Mouse (Mus musculus) liver, embryonic 11.5 days (tissue): Measurements from ENCODE around the gene Fscn3. TPM values are rescaled to one million over a fixed set of nuclear protein-coding genes. Genes with fewer than 3 reads are reported as not detected.

Source experiments
- ATAC-seq: fragments of 200-750 bp; cut with Nextera tagmentation; replicated peaks from 2 replicates; pipeline ENCODE4 v1.8.0; 2017; ENCODE audit warnings: moderate number of reproducible peaks, mild to moderate bottlenecking, moderate TSS enrichment, moderate library complexity; ENCODE audit not compliant: low FRiP score
- DNase-seq: peaks from one replicate; pipeline ENCODE4 v3.0.0-alpha.2; 2017; ENCODE audit warnings: low spot score
- H3K27ac ChIP-seq: fragments of 300-500 bp; sonication (generic); 2 replicates; pipeline ENCODE4 v1.5.1; 2014; ENCODE audit warnings: mild to moderate bottlenecking, low read depth, low read length, control low read depth
- H3K27me3 ChIP-seq: fragments of 300-500 bp; sonication (generic); replicated peaks from 2 replicates; pipeline ENCODE4 v1.6.1; 2014; ENCODE audit warnings: low read length, mixed read lengths; ENCODE audit not compliant: control insufficient read depth, insufficient read depth
- H3K36me3 ChIP-seq: fragments of 300-500 bp; sonication (generic); 2 replicates; pipeline ENCODE4 v1.6.1; 2014; ENCODE audit warnings: mild to moderate bottlenecking, low read length, moderate library complexity, mixed read lengths; ENCODE audit not compliant: control insufficient read depth, insufficient read depth
- H3K4me1 ChIP-seq: fragments of 300-500 bp; sonication (generic); replicated peaks from 2 replicates; pipeline ENCODE4 v1.6.1; 2014; ENCODE audit warnings: low read length, mixed read lengths; ENCODE audit not compliant: control insufficient read depth, insufficient read depth
- H3K4me2 ChIP-seq: fragments of 300-500 bp; sonication (generic); 2 replicates; pipeline ENCODE4 v1.6.1; 2014; ENCODE audit warnings: mild to moderate bottlenecking, control low read depth, moderate library complexity
- H3K4me3 ChIP-seq: fragments of 300-500 bp; sonication (generic); 2 replicates; pipeline ENCODE4 v1.5.1; 2014; ENCODE audit warnings: low read depth, low read length, control low read depth
- H3K9ac ChIP-seq: fragments of 300-500 bp; sonication (generic); 2 replicates; pipeline ENCODE4 v1.6.1; 2014; ENCODE audit warnings: low read depth, low read length, control low read depth
- H3K9me3 ChIP-seq: fragments of 300-500 bp; sonication (generic); 2 replicates; pipeline ENCODE4 v1.6.1; 2016; ENCODE audit warnings: low read length, inconsistent platforms, mixed read lengths; ENCODE audit not compliant: control insufficient read depth
- WGBS: fragments of 180-500 bp; shearing (Covaris S2); extraction: QIAGEN DNeasy Blood & Tissue Kit; methylation state at CpG from one replicate; pipeline ENCODE4 v1.1.7; 2014; 5-methylcytosine and 5-hydroxymethylcytosine counted together
- polyA plus RNA-seq: library from polyadenylated mRNA; unstranded; fragments of >200 nt; fragmentation: Nextera tagmentation; extraction: Ambion mirVana; gene quantifications from 2 replicates; pipeline ENCODE4 v1.2.1, GENCODE M21; 2014

The Fscn3 gene
- polyA plus RNA-seq, 1 experiment from 2014 or later, result 0.33 TPM

- 80% methylated on average over 9 of the region's 9 CpGs for WGBS
- no peak overlapping the region for H3K9ac ChIP-seq
- no peak overlapping the region for H3K4me2 ChIP-seq
- ATAC-seq, result no peak
- no peaks in the 10 kb centered on the region for H3K4me1 ChIP-seq
- no peaks in the 10 kb centered on the region for H3K27me3 ChIP-seq
- no peak overlapping the region for H3K27ac ChIP-seq
- no peaks in the 10 kb centered on the region for H3K36me3 ChIP-seq
- no peak for DNase-seq
- no peaks in the 10 kb centered on the region for H3K9me3 ChIP-seq
- H3K4me3 ChIP-seq, result no peak overlapping the region
Measured at GRCm38 (mm10) chr6:28471284-28472035, 43.9 kb downstream of the Fscn3 start.

GRCm38 (mm10) chr6:28474211-28474610 lies 46.6 kb downstream of the Fscn3 start:
- no peaks in the 10 kb centered on the region for H3K27me3 ChIP-seq
- DNase-seq (no peak), ATAC-seq (no peak)
- no peak overlapping the region for H3K27ac ChIP-seq
- WGBS, result 86% methylated on average over 4 of the region's 4 CpGs
- no peak overlapping the region for H3K9ac ChIP-seq
- H3K4me1 ChIP-seq, result no peaks in the 10 kb centered on the region; the same call in 1 of the 2 replicates
- no peaks in the 10 kb centered on the region for H3K9me3 ChIP-seq
- no peak overlapping the region for H3K4me3 ChIP-seq
- no peaks in the 10 kb centered on the region for H3K36me3 ChIP-seq
- no peak overlapping the region for H3K4me2 ChIP-seq

GRCm38 (mm10) chr6:28474839-28475238 lies 47.2 kb downstream of the Fscn3 start, which contains the start of gene Snd1:
Gene Snd1, plus strand, starts transcription at chr6:28475139.
- Histone ChIP-seq H3K4me1 (no peaks in the 10 kb centered on the region; the same call in 1 of the 2 replicates), H3K9ac (no peak within 1 kb of the TSS), H3K4me3 (no peak within 1 kb of the TSS), H3K36me3 (no peaks in the 10 kb centered on the region), H3K4me2 (no peak within 1 kb of the TSS), H3K27ac (no peak within 1 kb of the TSS), H3K9me3 (no peaks in the 10 kb centered on the region), H3K27me3 (no peaks in the 10 kb centered on the region)
- ATAC-seq (no peak), DNase-seq (no peak)
- WGBS, result 85% methylated on average over 5 of the region's 5 CpGs

GRCm38 (mm10) chr6:28479865-28480751 lies 52.5 kb downstream of the Fscn3 start:
- no peaks in the 10 kb centered on the region for H3K9me3 ChIP-seq

GRCm38 (mm10) chr6:28480752-28481492 lies 53.3 kb downstream of the Fscn3 start:
- Histone ChIP-seq H3K27ac (peak overlapping the region; percentile 86), H3K36me3 (peaks cover 7% of the 10 kb centered on the region; the same call in 1 of the 2 replicates), H3K4me2 (peak overlapping the region; percentile 70), H3K4me1 (peaks cover 32% of the 10 kb centered on the region), H3K27me3 (no peaks in the 10 kb centered on the region), H3K4me3 (peak overlapping the region; percentile 88), H3K9me3 (no peaks in the 10 kb centered on the region), H3K9ac (peak overlapping the region; percentile 90)
- no peak for ATAC-seq
- WGBS, result 5% methylated on average over 21 of the region's 21 CpGs
- no peak for DNase-seq

More at GRCm38 (mm10) chr6:28479865-28480751, 52.5 kb downstream of the Fscn3 start:
- H3K27ac ChIP-seq, result peak overlapping the region; percentile 86
- H3K36me3 ChIP-seq, result peaks cover 7% of the 10 kb centered on the region; the same call in 1 of the 2 replicates
- WGBS, result 0% methylated on average over 68 of the region's 68 CpGs
- peak; percentile 95 for DNase-seq
- H3K4me1 ChIP-seq, result peaks cover 28% of the 10 kb centered on the region
- peak overlapping the region; percentile 88 for H3K4me3 ChIP-seq
- peak overlapping the region; percentile 90 for H3K9ac ChIP-seq
- no peaks in the 10 kb centered on the region for H3K27me3 ChIP-seq
- H3K4me2 ChIP-seq, result peak overlapping the region; percentile 94
- peak; percentile 98 for ATAC-seq

- no peak overlapping the region for H3K9ac ChIP-seq
- H3K4me1 ChIP-seq, result peaks cover 37% of the 10 kb centered on the region
- peaks cover 7% of the 10 kb centered on the region; the same call in 1 of the 2 replicates for H3K36me3 ChIP-seq
- 60% methylated on average over 4 of the region's 4 CpGs for WGBS
- H3K4me2 ChIP-seq, result peak overlapping the region; percentile 70
- no peaks in the 10 kb centered on the region for H3K27me3 ChIP-seq
- H3K4me3 ChIP-seq, result peak overlapping the region; percentile 24; the same call in 1 of the 2 replicates
- DNase-seq, result no peak
- no peaks in the 10 kb centered on the region for H3K9me3 ChIP-seq
- H3K27ac ChIP-seq, result no peak overlapping the region
- ATAC-seq, result no peak
Measured at GRCm38 (mm10) chr6:28482711-28483315, 55.2 kb downstream of the Fscn3 start.

GRCm38 (mm10) chr6:28486008-28486407 lies 58.4 kb downstream of the Fscn3 start:
- WGBS, result 96% methylated on average over 2 of the region's 2 CpGs
- no peak overlapping the region for H3K4me3 ChIP-seq
- ATAC-seq (no peak), DNase-seq (no peak)
- H3K9me3 ChIP-seq, result no peaks in the 10 kb centered on the region
- no peak overlapping the region for H3K4me2 ChIP-seq
- H3K9ac ChIP-seq, result no peak overlapping the region
- no peaks in the 10 kb centered on the region for H3K27me3 ChIP-seq
- peaks cover 16% of the 10 kb centered on the region; the same call in 1 of the 2 replicates for H3K36me3 ChIP-seq
- no peak overlapping the region for H3K27ac ChIP-seq
- peaks cover 42% of the 10 kb centered on the region for H3K4me1 ChIP-seq

- Histone ChIP-seq H3K4me3 (no peak overlapping the region), H3K27ac (no peak overlapping the region), H3K9me3 (no peaks in the 10 kb centered on the region), H3K9ac (no peak overlapping the region), H3K4me2 (no peak overlapping the region), H3K4me1 (peaks cover 40% of the 10 kb centered on the region), H3K36me3 (peaks cover 16% of the 10 kb centered on the region; the same call in 1 of the 2 replicates), H3K27me3 (no peaks in the 10 kb centered on the region)
- WGBS, result 75% methylated on average over 2 of the region's 2 CpGs
- DNase-seq, result no peak
- ATAC-seq, result no peak
Measured at GRCm38 (mm10) chr6:28486471-28486870, 58.9 kb downstream of the Fscn3 start.
